Mouse (Mus musculus): ENCODE results near the gene Qprt. TPM values are rescaled to one million over a fixed set of nuclear protein-coding genes. Genes with fewer than 3 reads are reported as not detected.

Gene Qprt
- polyA plus RNA-seq, 1 experiment from 2014 or later = 151 TPM

GRCm38 (mm10) chr7:127142666-127143065, 20.6 kb upstream of the Qprt start:
- no peaks in the 10 kb centered on the region for H3K27me3 ChIP-seq (ENCODE audit: insufficient read depth, low read length)
- no peak overlapping the region for H3K4me2 ChIP-seq (ENCODE audit: low read depth, low read length)
- no peak overlapping the region for H3K27ac ChIP-seq (ENCODE audit: low read depth)
- DNase-seq = no peak
- H3K36me3 ChIP-seq (replicated peaks; ENCODE audit: insufficient read depth, low read length) = no peaks in the 10 kb centered on the region
- 67% methylated on average over 4 of the region's 4 CpGs for WGBS (ENCODE audit: insufficient replicate concordance)
- H3K9me3 ChIP-seq (ENCODE audit: low read length) = no peaks in the 10 kb centered on the region
- TF ChIP-seq CTCF (IDR thresholded peaks at IDR 0.05; ENCODE audit: low read depth) = no peak
- TF ChIP-seq EP300 (IDR thresholded peaks at IDR 0.05; ENCODE audit: low read depth) = no peak
- H3K4me3 ChIP-seq (ENCODE audit: low read depth, low read length) = no peak overlapping the region
- peaks cover 19% of the 10 kb centered on the region for H3K4me1 ChIP-seq (ENCODE audit: insufficient read depth)
- no peak overlapping the region for H3K9ac ChIP-seq (replicated peaks)
- ATAC-seq = no peak

GRCm38 (mm10) chr7:127142214-127142613, 20.2 kb upstream of the Qprt start:
- Histone ChIP-seq H3K27me3 (ENCODE audit: insufficient read depth, low read length) (no peaks in the 10 kb centered on the region), H3K36me3 (replicated peaks; ENCODE audit: insufficient read depth, low read length) (no peaks in the 10 kb centered on the region), H3K4me2 (ENCODE audit: low read depth, low read length) (no peak overlapping the region), H3K27ac (ENCODE audit: low read depth) (no peak overlapping the region), H3K9ac (replicated peaks) (no peak overlapping the region), H3K4me1 (ENCODE audit: insufficient read depth) (peaks cover 20% of the 10 kb centered on the region), H3K9me3 (ENCODE audit: low read length) (no peaks in the 10 kb centered on the region), H3K4me3 (ENCODE audit: low read depth, low read length) (no peak overlapping the region)
- TF ChIP-seq CTCF (IDR thresholded peaks at IDR 0.05; ENCODE audit: low read depth) = no peak
- no peak for TF ChIP-seq EP300 (IDR thresholded peaks at IDR 0.05; ENCODE audit: low read depth)
- ATAC-seq (no peak), DNase-seq (no peak)
- 57% methylated on average over 2 of the region's 2 CpGs for WGBS (ENCODE audit: insufficient replicate concordance)

DNA sequence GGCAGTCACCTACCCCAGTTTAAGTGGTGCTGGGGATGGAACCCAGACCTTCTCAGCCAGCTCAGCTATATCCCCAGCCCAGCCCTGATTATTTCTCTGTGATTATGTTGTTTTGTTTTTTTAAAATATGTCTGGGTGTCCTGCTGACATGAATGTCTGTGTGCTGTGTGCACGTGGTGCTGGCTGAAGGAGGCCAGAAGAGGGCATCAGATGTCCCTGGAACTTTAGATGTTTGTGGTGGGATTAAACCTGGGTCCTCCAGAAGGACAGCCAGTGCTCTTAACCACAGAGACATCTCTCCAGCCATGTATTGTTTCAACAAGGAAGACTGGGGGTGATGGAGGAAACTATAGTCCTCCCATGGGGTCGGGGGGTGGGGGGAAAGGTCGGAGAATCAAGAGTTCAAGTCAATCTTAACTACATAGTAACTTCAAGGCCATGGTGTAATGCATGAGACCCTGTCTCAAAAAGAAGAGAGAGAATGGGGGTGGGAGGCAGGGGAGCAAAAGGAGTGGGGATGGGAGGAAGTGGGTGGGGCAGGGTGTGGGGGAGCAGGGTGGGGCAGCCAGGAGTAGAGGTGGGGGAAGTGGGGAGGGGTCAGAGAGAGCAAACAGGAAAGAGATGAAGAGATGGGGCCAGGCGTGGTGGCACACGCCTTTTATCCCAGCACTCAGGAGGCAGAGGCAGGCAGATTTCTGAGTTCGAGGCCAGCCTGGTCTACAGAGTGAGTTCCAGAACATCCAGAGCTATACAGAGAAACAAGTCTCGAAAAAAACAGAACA, 18.8 kb upstream of the Qprt start:
- ATAC-seq (no peak), DNase-seq (no peak)
- no peaks in the 10 kb centered on the region for H3K9me3 ChIP-seq (ENCODE audit: low read length)
- no peak overlapping the region for H3K4me3 ChIP-seq (ENCODE audit: low read depth, low read length)
- H3K27me3 ChIP-seq (ENCODE audit: insufficient read depth, low read length) = no peaks in the 10 kb centered on the region
- H3K36me3 ChIP-seq (replicated peaks; ENCODE audit: insufficient read depth, low read length) = no peaks in the 10 kb centered on the region
- H3K4me2 ChIP-seq (ENCODE audit: low read depth, low read length) = no peak overlapping the region
- TF ChIP-seq EP300 (IDR thresholded peaks at IDR 0.05; ENCODE audit: low read depth) (no peak), CTCF (IDR thresholded peaks at IDR 0.05; ENCODE audit: low read depth) (peak; percentile 56)
- no peak overlapping the region for H3K9ac ChIP-seq (replicated peaks)
- H3K27ac ChIP-seq (ENCODE audit: low read depth) = peak overlapping the region; percentile 3; the same call in 1 of the 2 replicates
- peaks cover 24% of the 10 kb centered on the region for H3K4me1 ChIP-seq (ENCODE audit: insufficient read depth)
- 48% methylated on average over 7 of the region's 7 CpGs for WGBS (ENCODE audit: insufficient replicate concordance)

DNA sequence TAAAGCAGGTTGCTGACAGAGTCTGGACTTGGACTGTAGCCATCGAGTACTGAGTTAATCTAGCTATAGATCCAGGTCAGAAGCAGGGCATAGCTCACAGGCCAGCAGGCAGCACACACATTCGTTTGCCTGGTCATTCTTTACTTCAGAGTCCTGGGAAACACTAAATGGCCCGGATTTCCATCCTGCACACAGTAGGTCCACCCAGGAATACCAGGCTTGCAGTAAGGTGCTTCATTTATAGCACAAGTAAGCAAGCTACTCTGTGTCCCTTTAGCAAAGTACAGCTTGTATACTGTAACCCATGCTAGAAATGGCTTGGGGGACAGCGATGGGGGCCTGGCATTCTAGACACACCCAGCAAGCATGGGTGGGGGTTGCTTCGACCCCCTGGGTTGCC, 17.5 kb upstream of the Qprt start:
- Histone ChIP-seq H3K27ac (ENCODE audit: low read depth) (peak overlapping the region; percentile 53), H3K9me3 (ENCODE audit: low read length) (no peaks in the 10 kb centered on the region), H3K4me2 (ENCODE audit: low read depth, low read length) (peak overlapping the region; percentile 40), H3K4me1 (ENCODE audit: insufficient read depth) (peaks cover 34% of the 10 kb centered on the region), H3K4me3 (ENCODE audit: low read depth, low read length) (no peak overlapping the region), H3K36me3 (replicated peaks; ENCODE audit: insufficient read depth, low read length) (no peaks in the 10 kb centered on the region), H3K9ac (replicated peaks) (no peak overlapping the region), H3K27me3 (ENCODE audit: insufficient read depth, low read length) (no peaks in the 10 kb centered on the region)
- no peak for DNase-seq
- 0 out of 2 replicates have a peak, but pooled peaks have one; percentile 30 for ATAC-seq
- TF ChIP-seq EP300 (IDR thresholded peaks at IDR 0.05; ENCODE audit: low read depth) = no peak
- no peak for TF ChIP-seq CTCF (IDR thresholded peaks at IDR 0.05; ENCODE audit: low read depth)
- 34% methylated on average over 5 of the region's 5 CpGs for WGBS (ENCODE audit: insufficient replicate concordance)

DNA sequence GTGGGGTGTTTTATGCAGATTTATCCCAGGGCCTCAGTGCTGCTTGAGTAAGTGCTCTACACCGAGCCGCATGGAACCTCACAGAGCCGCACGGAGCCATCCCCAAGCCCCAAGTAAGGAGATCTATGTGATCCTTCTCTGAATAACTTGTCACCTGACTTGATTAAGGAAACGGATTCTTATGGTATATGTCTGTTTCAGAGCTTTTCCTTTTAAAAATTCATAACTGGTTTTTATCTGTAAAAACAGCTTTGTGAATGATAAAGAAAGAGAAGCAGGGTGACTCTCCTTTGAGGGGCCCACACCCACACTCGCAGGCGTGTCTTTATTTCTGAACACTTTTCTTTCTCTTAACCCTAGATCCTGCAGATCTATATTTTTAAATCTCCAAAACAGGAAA, 17.1 kb upstream of the Qprt start:
- peak; percentile 84 for TF ChIP-seq EP300 (IDR thresholded peaks at IDR 0.05; ENCODE audit: low read depth)
- no peak for TF ChIP-seq CTCF (IDR thresholded peaks at IDR 0.05; ENCODE audit: low read depth)
- no peak overlapping the region for H3K9ac ChIP-seq (replicated peaks)
- DNase-seq (no peak), ATAC-seq (peak; percentile 51)
- H3K27ac ChIP-seq (ENCODE audit: low read depth) = peak overlapping the region; percentile 53; the same call in 1 of the 2 replicates
- H3K4me3 ChIP-seq (ENCODE audit: low read depth, low read length) = no peak overlapping the region
- peaks cover 35% of the 10 kb centered on the region for H3K4me1 ChIP-seq (ENCODE audit: insufficient read depth)
- H3K9me3 ChIP-seq (ENCODE audit: low read length) = no peaks in the 10 kb centered on the region
- H3K36me3 ChIP-seq (replicated peaks; ENCODE audit: insufficient read depth, low read length) = no peaks in the 10 kb centered on the region
- WGBS (ENCODE audit: insufficient replicate concordance) = 66% methylated on average over 7 of the region's 7 CpGs
- peak overlapping the region; percentile 40 for H3K4me2 ChIP-seq (ENCODE audit: low read depth, low read length)
- H3K27me3 ChIP-seq (ENCODE audit: insufficient read depth, low read length) = no peaks in the 10 kb centered on the region

DNA sequence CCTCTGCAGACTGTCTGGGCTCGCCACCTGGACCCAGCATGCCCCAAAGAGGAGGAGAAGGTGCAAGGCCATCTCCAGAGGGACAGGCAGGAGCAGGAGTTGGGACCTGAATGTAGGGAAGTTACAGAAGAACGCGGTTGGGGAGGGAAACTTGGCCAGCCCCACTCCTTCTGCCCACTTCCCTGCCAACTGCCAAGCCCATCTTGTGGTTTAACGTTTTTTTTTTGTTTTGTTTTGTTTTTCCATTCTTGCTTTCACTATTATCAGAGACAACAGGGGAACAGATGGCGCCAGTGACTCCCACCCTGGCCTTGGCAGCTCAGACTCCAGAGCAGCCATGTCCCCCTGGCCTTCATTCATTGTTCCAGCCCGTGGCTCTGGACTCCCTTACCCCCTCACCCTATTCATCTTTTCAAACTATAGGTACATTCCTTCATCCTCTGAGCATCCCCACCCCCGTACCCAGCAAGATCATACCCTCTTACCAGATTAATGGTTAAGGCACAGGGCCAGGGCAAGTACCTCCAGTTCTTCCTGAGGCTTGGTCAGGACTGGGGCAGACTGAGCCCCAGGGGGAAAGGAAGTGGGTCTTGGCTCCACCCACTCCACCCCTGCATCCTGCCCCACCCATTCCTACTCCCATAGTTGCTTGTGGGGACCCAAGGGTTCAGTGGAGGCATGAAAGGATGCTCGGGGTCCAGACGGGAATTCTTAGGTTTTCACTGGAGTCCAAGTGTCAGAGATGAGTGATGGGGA, 15.4 kb upstream of the Qprt start, which contains the start of gene Spn:
Spn (minus strand) TSS at position 562 of the 756 bp plus-strand sequence.
- WGBS (ENCODE audit: insufficient replicate concordance) = 26% methylated on average over 9 of the region's 9 CpGs
- H3K36me3 ChIP-seq (replicated peaks; ENCODE audit: insufficient read depth, low read length) = no peaks in the 10 kb centered on the region
- peak within 1 kb of the TSS; percentile 40 for H3K4me3 ChIP-seq (ENCODE audit: low read depth, low read length)
- H3K4me2 ChIP-seq (ENCODE audit: low read depth, low read length) = peak within 1 kb of the TSS; percentile 79
- H3K27ac ChIP-seq (ENCODE audit: low read depth) = peak within 1 kb of the TSS; percentile 78
- DNase-seq (peak; percentile 46), ATAC-seq (peak; percentile 42)
- peak within 1 kb of the TSS; percentile 52 for H3K9ac ChIP-seq (replicated peaks)
- no peaks in the 10 kb centered on the region for H3K27me3 ChIP-seq (ENCODE audit: insufficient read depth, low read length)
- H3K9me3 ChIP-seq (ENCODE audit: low read length) = no peaks in the 10 kb centered on the region
- H3K4me1 ChIP-seq (ENCODE audit: insufficient read depth) = peaks cover 41% of the 10 kb centered on the region
- TF ChIP-seq CTCF (IDR thresholded peaks at IDR 0.05; ENCODE audit: low read depth) = no peak
- peak; percentile 88 for TF ChIP-seq EP300 (IDR thresholded peaks at IDR 0.05; ENCODE audit: low read depth)
